Mouse (Mus musculus) liver, embryonic 14.5 days (tissue): ENCODE data around the gene Vmn1r46. TPM values are rescaled to one million over a fixed set of nuclear protein-coding genes. Genes with fewer than 3 reads are reported as not detected.
"Not testable (repeated sequence)": the region's sequence is repeated elsewhere in the genome, so short reads cannot be mapped to it uniquely, and the experiment has no call there.

Experiments
- ATAC-seq: fragments of 200-750 bp; cut with Nextera tagmentation; 2 replicates; pipeline ENCODE4 v1.8.0; 2017; ENCODE audit warnings: moderate number of reproducible peaks, mild to moderate bottlenecking, moderate library complexity; ENCODE audit not compliant: insufficient read depth
- DNase-seq, 3 experiments: peaks; one replicate each; pipeline ENCODE4 v3.0.0-alpha.2; 2012 to 2013; ENCODE audit warnings: low read depth in 3 of 3, low spot score in 3 of 3
- H3K27ac ChIP-seq: fragments of 300-500 bp; sonication (generic); 2 replicates; pipeline ENCODE4 v1.5.1; 2014; ENCODE audit warnings: moderate library complexity, mild to moderate bottlenecking, control low read depth, inconsistent platforms
- H3K27me3 ChIP-seq: fragments of 300-500 bp; sonication (generic); 2 replicates; pipeline ENCODE4 v1.6.1; 2014; ENCODE audit warnings: mild to moderate bottlenecking, low read length, moderate library complexity; ENCODE audit not compliant: control insufficient read depth, insufficient read depth
- H3K36me3 ChIP-seq: fragments of 300-500 bp; sonication (generic); replicated peaks from 2 replicates; pipeline ENCODE4 v1.6.1; 2014; ENCODE audit warnings: low read depth; ENCODE audit not compliant: control insufficient read depth, insufficient read depth
- H3K4me1 ChIP-seq, 2 experiments: fragments of 200-500 bp in 1 of 2; fragments of 300-500 bp in 1 of 2; sonication (generic) in 1 of 2; replicated peaks; 2 replicates each; pipeline ENCODE4 v1.6.1; 2012 to 2014; ENCODE audit warnings: antibody characterized with exemption in 1 of 2, inconsistent platforms in 1 of 2, low read length in 1 of 2; ENCODE audit not compliant: control insufficient read depth in 2 of 2, insufficient read depth in 2 of 2
- H3K4me2 ChIP-seq: fragments of 300-500 bp; sonication (generic); 2 replicates; pipeline ENCODE4 v1.6.1; 2014; ENCODE audit warnings: low read depth, mild to moderate bottlenecking, control low read depth, moderate library complexity
- H3K4me3 ChIP-seq, 2 experiments: fragments of 200-500 bp in 1 of 2; fragments of 300-500 bp in 1 of 2; sonication (generic) in 1 of 2; 2 replicates each; pipeline ENCODE4 v1.5.1; 2012 to 2014; ENCODE audit warnings: low read depth in 2 of 2, low read length in 2 of 2, mild to moderate bottlenecking in 2 of 2, control low read depth in 1 of 2, inconsistent platforms in 1 of 2, moderate library complexity in 1 of 2; ENCODE audit not compliant: insufficient read depth in 1 of 2
- H3K9ac ChIP-seq: fragments of 300-500 bp; sonication (generic); replicated peaks from 2 replicates; pipeline ENCODE4 v1.6.1; 2014; ENCODE audit warnings: mild to moderate bottlenecking, control low read depth, moderate library complexity
- H3K9me3 ChIP-seq: fragments of 300-500 bp; sonication (generic); 2 replicates; pipeline ENCODE4 v1.6.1; 2016; ENCODE audit warnings: low read length, mixed read lengths; ENCODE audit not compliant: control insufficient read depth
- CTCF ChIP-seq: IDR thresholded peaks from 2 replicates; pipeline ENCODE4 v1.5.1; 2016; ENCODE audit warnings: antibody characterized with exemption, low read depth, control low read depth
- EP300 ChIP-seq: IDR thresholded peaks from 2 replicates; pipeline ENCODE4 v1.6.1; 2016; ENCODE audit warnings: antibody characterized with exemption, low read depth
- WGBS: fragments of 180-500 bp; shearing (Covaris S2); extraction: QIAGEN DNeasy Blood & Tissue Kit; methylation state at CpG from one replicate; pipeline ENCODE4 v1.1.7; 2014; ENCODE audit not compliant: insufficient replicate concordance; 5-methylcytosine and 5-hydroxymethylcytosine counted together
- polyA plus RNA-seq, 2 experiments: library from polyadenylated mRNA; depleted of rRNA in 1 of 2; stranded (reverse) in 1 of 2; unstranded in 1 of 2; fragments of >200 nt; fragmentation: Nextera tagmentation in 1 of 2; extraction: Ambion mirVana in 1 of 2; gene quantifications; 2 replicates each; pipeline versions ENCODE4 v1.2.1 to v1.2.3; 2012 to 2014

Gene Vmn1r46
- polyA plus RNA-seq (2012; rRNA removed) (not detected in 2 replicates), polyA plus RNA-seq (2014; fragmentation: Nextera tagmentation; extraction: Ambion mirVana) (not detected in 2 replicates)

GRCm38 (mm10) chr6:89969013-89969412 lies at the start of gene Vmn1r46:
Gene Vmn1r46 (plus strand): TSS chr6:89969313.
- ATAC-seq (no peak), DNase-seq (no peak)
- Histone ChIP-seq H3K9me3 (no peaks in the 10 kb centered on the region), H3K27me3 (no peaks in the 10 kb centered on the region), H3K9ac (no peak within 1 kb of the TSS), H3K4me3 (no peak within 1 kb of the TSS), H3K27ac (no peak within 1 kb of the TSS), H3K36me3 (no peaks in the 10 kb centered on the region), H3K4me2 (no peak within 1 kb of the TSS), H3K4me1 (no peaks in the 10 kb centered on the region)
- 33% methylated on average over 2 of the region's 2 CpGs for WGBS
- no peak for TF ChIP-seq EP300
- TF ChIP-seq CTCF: no peak

GRCm38 (mm10) chr6:89940498-89940897 lies 28.6 kb upstream of the Vmn1r46 start, which contains the start of gene Vmn1r45:
Gene Vmn1r45 (minus strand): TSS chr6:89940598.
- H3K4me2 ChIP-seq, DNase-seq, H3K27ac ChIP-seq, H3K9me3 ChIP-seq, ATAC-seq, H3K4me3 ChIP-seq, H3K9ac ChIP-seq, H3K36me3 ChIP-seq, H3K27me3 ChIP-seq, H3K4me1 ChIP-seq: not testable (repeated sequence)
- 72% methylated on average over 2 of the region's 2 CpGs for WGBS

- Histone ChIP-seq H3K9me3 (no peaks in the 10 kb centered on the region), H3K4me3 (no peak overlapping the region), H3K4me1 (no peaks in the 10 kb centered on the region), H3K27me3 (no peaks in the 10 kb centered on the region), H3K9ac (no peak overlapping the region), H3K4me2 (no peak overlapping the region), H3K27ac (no peak overlapping the region), H3K36me3 (no peaks in the 10 kb centered on the region)
- TF ChIP-seq CTCF (no peak), EP300 (no peak)
- no peak for ATAC-seq
- DNase-seq: no peak
- 59% methylated on average over 2 of the region's 2 CpGs for WGBS
Measured at GRCm38 (mm10) chr6:89940926-89941325, 28.2 kb upstream of the Vmn1r46 start.

GRCm38 (mm10) chr6:89953556-89953955 lies 15.6 kb upstream of the Vmn1r46 start:
- no peaks in the 10 kb centered on the region for H3K27me3 ChIP-seq
- H3K4me1 ChIP-seq: no peaks in the 10 kb centered on the region
- H3K9me3 ChIP-seq: no peaks in the 10 kb centered on the region
- DNase-seq: no peak
- H3K27ac ChIP-seq: no peak overlapping the region
- no peaks in the 10 kb centered on the region for H3K36me3 ChIP-seq
- no peak overlapping the region for H3K4me3 ChIP-seq
- no peak overlapping the region for H3K9ac ChIP-seq
- 48% methylated on average over 2 of the region's 2 CpGs for WGBS
- no peak for ATAC-seq
- no peak for TF ChIP-seq EP300
- TF ChIP-seq CTCF: no peak
- H3K4me2 ChIP-seq: no peak overlapping the region

GRCm38 (mm10) chr6:89966341-89966740 lies 2.8 kb upstream of the Vmn1r46 start:
- no peak for ATAC-seq

GRCm38 (mm10) chr6:89985989-89986388 lies 16.9 kb downstream of the Vmn1r46 start:
- H3K36me3 ChIP-seq: no peaks in the 10 kb centered on the region
- TF ChIP-seq EP300 (no peak), CTCF (no peak)
- no peaks in the 10 kb centered on the region for H3K4me1 ChIP-seq
- H3K27ac ChIP-seq: no peak overlapping the region
- H3K4me2 ChIP-seq: no peak overlapping the region
- no peak overlapping the region for H3K4me3 ChIP-seq
- no peak overlapping the region for H3K9ac ChIP-seq
- H3K27me3 ChIP-seq: no peaks in the 10 kb centered on the region
- no peak for DNase-seq
- no peak for ATAC-seq
- no peaks in the 10 kb centered on the region; the same call in 1 of the 2 replicates for H3K9me3 ChIP-seq
- 3% methylated on average over 1 of the region's 1 CpGs for WGBS

More at GRCm38 (mm10) chr6:89966341-89966740, 2.8 kb upstream of the Vmn1r46 start:
- no peak overlapping the region for H3K4me3 ChIP-seq
- no peak for DNase-seq
- no peaks in the 10 kb centered on the region for H3K9me3 ChIP-seq
- no peak overlapping the region for H3K9ac ChIP-seq
- no peak overlapping the region for H3K27ac ChIP-seq
- no peaks in the 10 kb centered on the region for H3K36me3 ChIP-seq
- H3K4me1 ChIP-seq: no peaks in the 10 kb centered on the region
- H3K4me2 ChIP-seq: no peak overlapping the region
- TF ChIP-seq CTCF (no peak), EP300 (no peak)
- no peaks in the 10 kb centered on the region for H3K27me3 ChIP-seq

GRCm38 (mm10) chr6:90015847-90016246 lies 46.7 kb downstream of the Vmn1r46 start, which contains the start of gene Vmn1r47:
Gene Vmn1r47 (plus strand): TSS chr6:90016147.
- not testable (repeated sequence) for H3K36me3 ChIP-seq, H3K4me2 ChIP-seq, H3K9ac ChIP-seq, H3K27me3 ChIP-seq, H3K4me1 ChIP-seq, H3K4me3 ChIP-seq, H3K9me3 ChIP-seq, H3K27ac ChIP-seq, ATAC-seq, DNase-seq
- WGBS: 68% methylated on average over 1 of the region's 1 CpGs
